Mouse (Mus musculus) heart, adult 10 weeks (tissue): Measurements from ENCODE around the gene Olfr1189. TPM values are rescaled to one million over a fixed set of nuclear protein-coding genes. Genes with fewer than 3 reads are reported as not detected.

Experiments
- polyA plus RNA-seq: library from polyadenylated mRNA; stranded (reverse); fragments of 350-450 nt; fragmentation: Illumina TruSeq; extraction: RNeasy Lipid Tissue Mini Kit (QIAGEN cat#74804); gene quantifications from one replicate; pipeline ENCODE4 v1.2.3, GENCODE M21; 2014; ENCODE audit warnings: low read depth, low replicate concordance

Olfr1189 gene
- not detected for polyA plus RNA-seq

GRCm38 (mm10) chr2:88586154-88586553 is at the start of gene Olfr1189:
Gene Olfr1189 (plus strand): TSS chr2:88586454.

GRCm38 (mm10) chr2:88556635-88557034 is 29.6 kb upstream of the Olfr1189 start, which contains the start of gene Olfr1188:
Gene Olfr1188 (plus strand): TSS chr2:88556935.

GRCm38 (mm10) chr2:88640242-88640641 is 54.0 kb downstream of the Olfr1189 start, which contains the start of gene Olfr1191-ps1:
Gene Olfr1191-ps1 (plus strand): TSS chr2:88640542.

Other genes starting within 250 kb of the Olfr1189 start
- not detected for gene Olfr1176, start 249.7 kb upstream of the Olfr1189 start, polyA plus RNA-seq
- gene Olfr1177-ps, start 240.0 kb upstream of the Olfr1189 start, polyA plus RNA-seq: not detected
- not detected for gene Olfr1178, start 199.4 kb upstream of the Olfr1189 start, polyA plus RNA-seq
- not detected for gene Olfr1179, start 180.0 kb upstream of the Olfr1189 start, polyA plus RNA-seq
- not detected for gene Olfr1180, start 167.3 kb upstream of the Olfr1189 start, polyA plus RNA-seq
- not detected for gene Olfr1181, start 160.3 kb upstream of the Olfr1189 start, polyA plus RNA-seq
- gene Gm13757, start 137.3 kb upstream of the Olfr1189 start, polyA plus RNA-seq: not detected
- not detected for gene Olfr1183, start 131.6 kb upstream of the Olfr1189 start, polyA plus RNA-seq
- not detected for gene Olfr1184, start 102.9 kb upstream of the Olfr1189 start, polyA plus RNA-seq
- gene Olfr1185-ps1, start 93.1 kb upstream of the Olfr1189 start, polyA plus RNA-seq: not detected
- not detected for gene Olfr1186, start 67.9 kb upstream of the Olfr1189 start, polyA plus RNA-seq
- gene Olfr1188, start 29.5 kb upstream of the Olfr1189 start, polyA plus RNA-seq: not detected
- gene Olfr1191-ps1, start 54.1 kb downstream of the Olfr1189 start, polyA plus RNA-seq: not detected
- gene Olfr1192-ps1, start 62.1 kb downstream of the Olfr1189 start, polyA plus RNA-seq: not detected
- not detected for gene Olfr1193, start 89.2 kb downstream of the Olfr1189 start, polyA plus RNA-seq
- not detected for gene Olfr1195, start 102.7 kb downstream of the Olfr1189 start, polyA plus RNA-seq
- not detected for gene Olfr1196, start 118.1 kb downstream of the Olfr1189 start, polyA plus RNA-seq
- gene Olfr1197, start 145.9 kb downstream of the Olfr1189 start, polyA plus RNA-seq: not detected
- gene Olfr1198, start 164.9 kb downstream of the Olfr1189 start, polyA plus RNA-seq: not detected
- gene Olfr1199, start 174.0 kb downstream of the Olfr1189 start, polyA plus RNA-seq: not detected
- gene Olfr1200, start 184.0 kb downstream of the Olfr1189 start, polyA plus RNA-seq: not detected
- not detected for gene Olfr1201, start 206.6 kb downstream of the Olfr1189 start, polyA plus RNA-seq
- gene Olfr1202, start 228.0 kb downstream of the Olfr1189 start, polyA plus RNA-seq: not detected
- gene Olfr1205, start 243.3 kb downstream of the Olfr1189 start, polyA plus RNA-seq: not detected